Mouse (Mus musculus) cortical plate, adult 2 months (tissue): ENCODE measurements around the gene Slc24a1. TPM values are rescaled to one million over a fixed set of nuclear protein-coding genes. Genes with fewer than 3 reads are reported as not detected.
A peak's percentile ranks its signal among the peaks of the same experiment; 100 is the strongest.

Experiments
- H3K27ac ChIP-seq: fragments of 200-500 bp; 2 replicates; pipeline ENCODE4 v1.5.1; 2012; ENCODE audit warnings: low read length, control low read depth, inconsistent platforms; ENCODE audit not compliant: insufficient read depth
- H3K4me1 ChIP-seq: fragments of 200-500 bp; 2 replicates; pipeline ENCODE4 v1.6.1; 2011; ENCODE audit warnings: low read length; ENCODE audit not compliant: control insufficient read depth, insufficient read depth
- H3K4me3 ChIP-seq: fragments of 200-500 bp; 2 replicates; pipeline ENCODE4 v1.5.1; 2011; ENCODE audit warnings: mild to moderate bottlenecking, low read length, control low read depth; ENCODE audit not compliant: insufficient read depth
- CTCF ChIP-seq: fragments of 200-500 bp; IDR thresholded peaks from 2 replicates; pipeline ENCODE4 v1.5.1; 2011; ENCODE audit warnings: mild to moderate bottlenecking, control low read depth, low read length; ENCODE audit not compliant: insufficient read depth; ENCODE audit errors: extremely low read depth
- POLR2A ChIP-seq: fragments of 200-500 bp; IDR thresholded peaks from 2 replicates; pipeline ENCODE4 v1.6.1; 2011; ENCODE audit warnings: mild to moderate bottlenecking, low read length, control low read depth; ENCODE audit not compliant: insufficient read depth; ENCODE audit errors: extremely low read depth
- polyA plus RNA-seq: library from polyadenylated mRNA; depleted of rRNA; stranded (reverse); fragments of >200 nt; gene quantifications from 2 replicates; pipeline ENCODE4 v1.2.3, GENCODE M21; 2012

Gene Slc24a1
- polyA plus RNA-seq, 1 experiment = 0.06 TPM

DNA sequence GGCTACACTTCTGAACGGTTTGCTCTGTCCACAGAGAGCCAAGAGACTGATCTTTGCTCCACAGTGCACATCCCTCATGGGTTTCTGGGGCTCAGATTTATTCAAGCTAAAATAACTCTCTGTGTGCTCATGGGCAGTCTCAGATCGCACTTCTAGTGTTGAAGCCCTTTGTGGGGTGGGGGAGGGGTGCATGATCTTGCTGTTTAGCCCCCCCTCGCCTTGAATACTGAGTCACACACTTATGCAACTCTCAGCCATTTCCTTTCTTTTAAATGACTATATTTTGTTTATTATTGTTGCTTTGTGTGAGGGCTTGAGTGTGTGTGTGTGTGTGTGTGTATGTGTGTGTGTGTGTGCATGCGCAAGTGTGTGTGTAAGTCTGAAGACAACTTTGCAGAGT is 12.1 kb downstream of the Slc24a1 start:
- no peaks in the 10 kb centered on the region for H3K4me1 ChIP-seq
- H3K27ac ChIP-seq = no peak overlapping the region
- no peak for TF ChIP-seq POLR2A
- TF ChIP-seq CTCF = no peak
- no peak overlapping the region for H3K4me3 ChIP-seq

DNA sequence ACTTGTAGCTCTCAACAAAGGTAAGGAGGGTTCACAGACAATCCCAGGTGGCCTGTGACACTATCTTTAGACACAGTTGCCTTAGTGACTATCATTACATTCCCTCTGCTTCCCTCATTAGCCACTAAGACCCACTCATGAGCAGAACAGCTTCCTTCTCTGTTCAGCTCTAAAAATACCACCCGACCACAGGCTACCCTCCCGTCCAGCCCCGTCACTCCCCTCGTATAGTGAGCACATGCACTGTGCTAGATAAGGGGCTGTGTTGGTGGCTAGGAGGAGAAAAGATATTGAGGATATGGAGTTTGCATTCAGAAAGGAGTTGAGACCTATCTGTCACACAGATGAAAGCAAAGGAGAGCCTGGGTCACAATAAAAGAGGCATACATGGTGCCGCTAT is 12.9 kb downstream of the Slc24a1 start:
- TF ChIP-seq POLR2A (no peak), CTCF (no peak)
- Histone ChIP-seq H3K4me3 (no peak overlapping the region), H3K4me1 (no peaks in the 10 kb centered on the region), H3K27ac (no peak overlapping the region)

DNA sequence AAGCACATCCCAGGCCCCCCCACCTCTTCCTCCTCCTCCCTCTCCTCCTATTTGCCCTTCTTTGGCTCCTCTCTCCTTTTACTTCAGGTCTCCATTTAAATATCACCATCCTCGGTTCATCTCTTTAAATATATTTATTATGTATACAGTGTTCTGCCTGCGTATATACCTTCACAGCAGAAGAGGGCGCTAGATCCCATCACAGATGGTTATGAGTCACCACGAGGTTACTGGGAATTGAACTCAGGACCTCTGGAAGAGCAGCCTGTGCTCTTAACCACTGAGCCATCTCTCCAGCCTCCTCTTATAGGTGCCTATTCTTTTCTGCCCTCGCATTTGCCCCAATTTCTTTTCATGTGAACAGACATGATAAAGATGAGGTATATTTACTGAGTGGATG is 13.9 kb downstream of the Slc24a1 start:
- no peak for TF ChIP-seq POLR2A
- no peak for TF ChIP-seq CTCF
- Histone ChIP-seq H3K4me1 (no peaks in the 10 kb centered on the region), H3K27ac (no peak overlapping the region), H3K4me3 (no peak overlapping the region)

DNA sequence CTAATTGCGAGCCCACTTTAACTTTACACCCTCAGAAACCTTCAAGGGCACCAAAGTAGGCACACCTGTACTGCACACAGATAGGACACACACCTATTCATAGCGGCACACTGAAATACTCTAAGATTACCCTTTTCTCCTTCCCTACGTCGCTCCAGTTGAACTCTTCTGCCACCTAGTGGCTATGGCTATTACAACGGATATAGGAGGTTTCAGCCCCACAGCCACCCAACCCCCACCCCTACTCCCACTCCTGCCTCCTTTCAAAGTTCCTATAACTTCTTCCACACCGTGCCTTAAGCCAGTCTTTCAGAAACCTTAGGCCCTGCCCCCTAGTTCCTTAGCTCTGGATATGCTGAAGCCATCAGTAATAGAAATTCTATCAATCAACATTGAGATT is 14.9 kb downstream of the Slc24a1 start:
- TF ChIP-seq CTCF (peak; percentile 73), POLR2A (no peak)
- H3K4me1 ChIP-seq = no peaks in the 10 kb centered on the region
- no peak overlapping the region for H3K27ac ChIP-seq
- H3K4me3 ChIP-seq = no peak overlapping the region

DNA sequence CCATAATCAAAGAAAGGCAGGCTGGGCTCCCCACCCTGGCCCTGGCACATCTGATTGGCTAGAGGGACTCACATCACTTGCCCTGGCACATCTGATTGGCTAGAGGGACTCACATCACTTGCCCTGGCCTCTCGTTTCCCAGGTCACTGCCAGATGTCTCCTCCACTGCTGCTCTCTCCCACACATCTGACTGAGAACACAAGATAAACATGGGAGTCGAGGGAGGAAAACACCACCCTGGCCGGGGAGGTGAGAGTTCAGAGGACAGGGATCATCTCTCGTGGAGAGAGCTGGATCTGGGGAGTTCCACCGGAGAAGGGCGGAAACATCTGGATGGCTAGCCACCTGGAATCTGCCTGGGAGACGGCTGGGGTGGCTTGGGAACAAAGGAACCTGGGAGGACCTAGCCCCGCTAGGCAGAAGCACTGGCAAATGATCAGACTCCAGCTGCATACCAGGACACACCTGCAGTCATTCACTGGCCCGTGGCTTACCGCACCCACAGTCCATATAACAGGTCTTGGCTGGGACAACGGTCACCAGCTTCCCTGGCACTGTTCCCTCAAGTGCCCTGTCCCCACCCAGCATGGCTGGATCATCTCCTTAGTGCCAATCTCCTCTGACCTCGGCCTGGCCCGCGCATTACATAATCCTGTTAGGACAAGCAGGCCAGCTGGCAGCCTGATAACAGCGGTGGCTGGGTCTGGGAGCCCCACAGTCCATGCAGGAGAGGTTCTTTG is 17.2 kb downstream of the Slc24a1 start:
- Histone ChIP-seq H3K4me1 (no peaks in the 10 kb centered on the region), H3K4me3 (no peak overlapping the region), H3K27ac (no peak overlapping the region)
- TF ChIP-seq CTCF (no peak), POLR2A (no peak)

DNA sequence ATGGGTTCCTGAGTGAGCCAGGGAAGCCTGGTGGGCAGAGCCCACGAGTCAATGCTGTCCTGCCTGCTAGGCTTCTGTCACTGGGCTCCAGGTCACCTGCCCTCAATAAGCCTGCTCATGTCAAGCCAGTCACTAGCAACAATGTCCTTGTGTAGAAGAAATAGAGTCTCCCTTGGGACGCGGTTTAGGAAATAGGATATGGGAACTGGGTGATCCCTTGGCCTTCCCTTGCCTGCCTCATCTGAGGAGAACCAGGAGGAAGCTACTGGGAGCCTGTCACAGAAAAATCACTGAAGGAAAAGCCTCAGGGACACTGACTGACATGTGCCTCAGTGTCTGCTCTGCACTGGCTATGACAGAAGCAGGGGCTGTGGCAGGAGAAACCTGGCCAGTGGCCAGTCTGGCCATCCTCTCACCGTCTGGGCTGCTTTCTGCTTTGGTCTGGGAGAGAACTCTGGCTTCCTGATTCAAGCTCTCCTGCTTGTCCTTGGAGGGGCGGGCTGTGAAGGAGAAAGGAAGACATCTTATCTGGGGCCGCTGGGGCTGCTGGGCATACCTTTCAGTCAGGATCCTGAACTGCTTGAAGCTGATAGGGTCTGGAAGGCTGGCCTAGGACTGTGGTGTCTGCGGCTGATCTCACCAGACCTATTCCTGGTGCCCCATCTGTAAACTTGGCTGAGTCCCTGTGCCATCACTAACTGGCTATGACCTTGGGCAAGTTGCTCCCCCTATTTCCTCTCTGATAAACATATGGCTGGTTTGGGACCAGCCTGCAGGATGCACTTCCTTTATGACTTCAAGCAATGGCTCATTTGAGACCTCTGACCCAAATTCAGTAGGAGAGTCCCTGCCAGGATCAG is 19.4 kb downstream of the Slc24a1 start:
- no peak overlapping the region for H3K4me3 ChIP-seq
- TF ChIP-seq CTCF = no peak
- TF ChIP-seq POLR2A = no peak
- H3K27ac ChIP-seq = no peak overlapping the region
- H3K4me1 ChIP-seq = peaks cover under 1% of the 10 kb centered on the region

DNA sequence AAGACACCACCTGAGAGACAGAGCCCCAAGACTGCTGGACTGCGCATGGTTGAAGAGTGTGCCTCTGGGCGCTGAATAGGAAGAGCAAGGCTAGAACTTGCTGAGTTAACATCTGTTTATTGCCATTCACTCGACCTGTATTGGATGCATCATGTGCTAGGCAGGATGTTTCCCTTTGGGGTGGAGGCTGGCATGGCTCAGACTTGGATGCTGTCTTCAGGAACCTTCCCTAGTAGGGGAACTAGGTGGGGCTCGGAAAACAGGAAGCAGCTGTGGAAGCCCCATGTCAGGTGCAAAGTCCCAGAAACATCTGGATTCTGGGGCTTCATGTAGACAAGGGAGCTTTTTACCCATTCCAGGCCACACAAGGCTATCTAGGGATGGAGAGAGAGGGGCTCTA is 21.2 kb downstream of the Slc24a1 start:
- H3K4me1 ChIP-seq = peaks cover 5% of the 10 kb centered on the region
- no peak for TF ChIP-seq POLR2A
- no peak for TF ChIP-seq CTCF
- H3K4me3 ChIP-seq = no peak overlapping the region
- H3K27ac ChIP-seq = no peak overlapping the region

DNA sequence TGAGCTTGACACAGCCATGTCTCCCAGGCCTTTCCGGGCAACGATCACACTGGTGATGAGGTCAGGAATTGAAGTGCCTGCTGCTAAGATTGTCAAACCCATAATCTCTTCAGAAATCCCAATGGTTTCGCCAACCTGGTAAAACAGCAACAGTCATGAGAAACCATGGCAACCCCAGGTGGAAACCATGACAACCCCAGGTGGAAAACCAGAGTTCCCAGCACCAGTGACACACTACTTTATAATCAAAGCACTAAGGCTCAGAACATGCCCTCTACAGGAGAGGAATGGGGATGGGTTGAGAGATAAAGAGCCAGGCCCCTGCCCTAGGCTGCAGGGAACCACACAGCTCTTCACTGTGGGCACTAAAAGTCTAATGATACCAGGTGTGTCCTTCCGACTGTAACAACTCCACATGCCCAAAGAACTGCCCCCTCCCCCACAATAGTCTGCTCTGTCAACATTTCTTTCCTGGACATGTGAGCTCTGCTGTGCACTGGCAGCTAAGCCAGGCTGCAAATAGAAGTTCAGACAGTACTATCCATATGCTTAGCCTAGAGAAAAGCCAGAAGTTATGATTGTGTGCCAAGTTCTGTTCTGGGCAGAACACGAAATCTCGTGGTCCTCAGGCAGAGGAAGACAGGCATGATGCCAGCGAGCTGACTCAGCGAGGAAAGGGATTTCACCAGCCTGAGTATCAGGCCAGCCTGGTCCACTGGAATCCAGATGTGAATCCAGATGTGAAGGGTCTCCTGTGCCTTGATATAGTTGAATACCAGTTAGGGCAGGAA is 25.0 kb downstream of the Slc24a1 start:
- Histone ChIP-seq H3K27ac (peak overlapping the region; percentile 24; the same call in 1 of the 2 replicates), H3K4me1 (peaks cover 5% of the 10 kb centered on the region), H3K4me3 (no peak overlapping the region)
- TF ChIP-seq POLR2A (no peak), CTCF (0 out of 2 replicates have a peak, but pooled peaks have one; percentile 5)

DNA sequence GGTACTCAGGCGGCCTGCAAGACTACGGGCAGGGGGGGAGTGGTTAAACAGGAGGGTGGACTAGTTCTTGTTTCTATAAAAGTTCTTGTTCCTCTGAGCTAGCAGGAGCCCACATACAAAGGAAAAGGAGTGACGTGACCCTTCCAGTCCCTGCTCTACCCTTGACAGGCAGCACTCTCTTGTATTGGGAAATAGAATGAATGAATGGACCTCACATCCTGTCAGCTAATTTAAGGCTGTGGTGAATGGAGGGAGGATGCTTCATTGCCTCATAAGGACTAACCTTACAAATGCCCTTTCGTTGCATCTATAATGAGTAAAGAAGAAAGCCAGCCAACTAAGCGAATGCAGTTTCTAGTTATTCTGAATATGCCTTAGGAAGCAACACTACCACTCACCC is 25.6 kb downstream of the Slc24a1 start:
- Histone ChIP-seq H3K27ac (no peak overlapping the region), H3K4me3 (no peak overlapping the region), H3K4me1 (peaks cover 5% of the 10 kb centered on the region)
- TF ChIP-seq POLR2A (no peak), CTCF (no peak)

DNA sequence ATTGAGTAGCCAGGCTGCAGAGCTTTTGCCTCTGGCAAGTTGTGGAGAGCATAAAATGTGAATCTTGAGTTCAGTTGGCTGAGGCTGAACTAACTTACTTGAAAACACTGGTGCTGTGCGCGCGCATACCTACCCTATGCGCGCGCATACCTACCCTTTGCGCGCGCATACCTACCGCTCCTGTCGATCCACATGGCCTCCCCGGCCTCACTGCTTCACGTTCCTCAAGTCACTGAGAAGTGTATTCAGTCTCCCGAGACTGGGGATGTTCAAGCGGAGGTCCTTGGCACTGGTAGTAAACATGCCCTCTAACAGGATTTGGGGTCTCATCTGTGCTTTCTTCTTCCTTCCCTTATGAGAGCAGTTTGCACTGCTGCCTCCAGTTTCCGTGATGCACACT is 32.8 kb downstream of the Slc24a1 start:
- Histone ChIP-seq H3K4me1 (0 out of 2 replicates have a peak, but pooled peaks cover 2% of the 10 kb centered on the region), H3K4me3 (no peak overlapping the region), H3K27ac (no peak overlapping the region)
- TF ChIP-seq POLR2A = no peak
- no peak for TF ChIP-seq CTCF
